Mouse (Mus musculus) heart, adult 2 months (tissue): ENCODE measurements around the gene Serpinh1.

Experiments
- CTCF ChIP-seq: fragments of 200-600 bp; IDR thresholded peaks from 2 replicates; pipeline ENCODE4 v1.8.1; 2022; ENCODE audit warnings: antibody characterized with exemption, mild to moderate bottlenecking, moderate library complexity
- EP300 ChIP-seq: fragments of 200-500 bp; IDR thresholded peaks from 2 replicates; pipeline ENCODE4 v1.6.1; 2011; ENCODE audit warnings: low read depth, low read length, control low read depth; ENCODE audit not compliant: insufficient read depth
- POLR2A ChIP-seq: fragments of 200-500 bp; IDR thresholded peaks from 2 replicates; pipeline ENCODE4 v1.6.1; 2011; ENCODE audit warnings: mild to moderate bottlenecking, low read depth, low read length, control low read depth; ENCODE audit not compliant: insufficient read depth

DNA sequence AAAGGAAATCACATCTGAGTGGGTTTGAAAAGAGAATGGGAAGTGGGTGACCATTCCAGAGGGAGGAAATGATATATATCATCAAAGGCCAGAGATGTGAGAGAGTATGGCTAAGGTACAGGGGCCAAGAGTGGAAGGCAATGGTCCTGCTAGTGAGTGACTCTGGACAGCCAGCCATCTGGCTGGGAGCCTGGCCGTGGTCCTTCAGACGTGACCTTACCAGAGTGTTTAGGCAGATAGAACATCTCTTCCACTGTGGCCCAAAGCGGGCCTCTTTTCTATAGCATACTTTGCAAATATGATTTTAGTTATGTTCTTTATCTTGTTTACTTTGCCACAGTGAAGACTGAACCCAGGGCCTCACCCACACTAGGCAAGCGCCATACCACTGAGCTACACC lies 47.4 kb downstream of the Serpinh1 start:
- TF ChIP-seq CTCF (no peak), EP300 (no peak), POLR2A (no peak)
